Mouse (Mus musculus) hindbrain, embryonic 14.5 days (tissue): ENCODE measurements around the gene Itgb7. TPM values are rescaled to one million over a fixed set of nuclear protein-coding genes. Genes with fewer than 3 reads are reported as not detected.

Source experiments
- ATAC-seq: fragments of 200-750 bp; cut with Nextera tagmentation; 2 replicates; pipeline ENCODE4 v1.8.0; 2017; ENCODE audit warnings: moderate number of reproducible peaks, mild to moderate bottlenecking, moderate TSS enrichment, moderate library complexity; ENCODE audit not compliant: low FRiP score
- DNase-seq: peaks from one replicate; pipeline ENCODE4 v3.0.0-alpha.2; 2015; ENCODE audit warnings: low spot score
- H3K27ac ChIP-seq: fragments of 300-500 bp; sonication (generic); 2 replicates; pipeline ENCODE4 v1.5.1; 2014; ENCODE audit warnings: mild to moderate bottlenecking, moderate library complexity
- H3K27me3 ChIP-seq: fragments of 300-500 bp; sonication (generic); 2 replicates; pipeline ENCODE4 v1.6.1; 2014; ENCODE audit warnings: mild to moderate bottlenecking, low read length, mixed read lengths; ENCODE audit not compliant: control insufficient read depth, insufficient read depth
- H3K36me3 ChIP-seq: fragments of 300-500 bp; sonication (generic); replicated peaks from 2 replicates; pipeline ENCODE4 v1.6.1; 2014; ENCODE audit not compliant: control insufficient read depth, insufficient read depth
- H3K4me1 ChIP-seq: fragments of 300-500 bp; sonication (generic); replicated peaks from 2 replicates; pipeline ENCODE4 v1.6.1; 2014; ENCODE audit warnings: antibody characterized with exemption, low read length, mixed read lengths; ENCODE audit not compliant: control insufficient read depth, insufficient read depth
- H3K4me2 ChIP-seq: fragments of 300-500 bp; sonication (generic); replicated peaks from 2 replicates; pipeline ENCODE4 v1.6.1; 2014; ENCODE audit warnings: mild to moderate bottlenecking, moderate library complexity
- H3K4me3 ChIP-seq: fragments of 300-500 bp; sonication (generic); replicated peaks from 2 replicates; pipeline ENCODE4 v1.5.1; 2014; ENCODE audit warnings: mild to moderate bottlenecking, low read length
- H3K9ac ChIP-seq: fragments of 300-500 bp; sonication (generic); 2 replicates; pipeline ENCODE4 v1.6.1; 2014
- H3K9me3 ChIP-seq: fragments of 300-500 bp; sonication (generic); 2 replicates; pipeline ENCODE4 v1.6.1; 2016; ENCODE audit warnings: low read length; ENCODE audit not compliant: control insufficient read depth
- whole genome bisulfite sequencing: fragments of 180-500 bp; shearing (Covaris S2); extraction: QIAGEN DNeasy Blood & Tissue Kit; methylation state at CpG from one replicate; pipeline ENCODE4 v1.1.7; 2014; 5-methylcytosine and 5-hydroxymethylcytosine counted together
- polyA plus RNA-seq: library from polyadenylated mRNA; unstranded; fragments of >200 nt; fragmentation: Nextera tagmentation; extraction: Ambion mirVana; gene quantifications from 2 replicates; pipeline ENCODE4 v1.2.1, GENCODE M21; 2014

Itgb7 gene
- polyA plus RNA-seq, 1 experiment from 2014 or later, result 1.1 TPM

GRCm38 (mm10) chr15:102178279-102178678, 53.5 kb downstream of the Itgb7 start:
- ATAC-seq, result no peak

DNA sequence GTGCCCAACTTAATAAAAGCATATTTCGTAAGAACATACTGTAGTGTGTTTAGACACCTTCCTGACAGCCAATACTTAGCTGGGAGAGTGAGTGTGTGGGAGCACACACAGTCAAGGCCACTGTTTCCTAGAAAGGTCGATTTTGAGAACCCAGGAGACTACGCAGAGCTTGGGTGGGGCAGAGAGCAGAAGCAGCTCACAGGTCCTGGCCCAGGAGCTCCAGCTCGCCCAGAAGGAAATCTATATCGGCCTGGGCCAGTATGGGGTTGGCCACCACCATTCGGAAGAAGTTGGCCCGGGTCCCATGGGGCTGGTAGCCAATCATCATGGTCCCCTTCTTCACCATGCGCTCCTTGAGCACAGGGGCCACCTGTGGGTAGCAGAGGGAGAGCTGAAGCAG, 54.3 kb downstream of the Itgb7 start:
- Histone ChIP-seq H3K27ac (no peak overlapping the region), H3K36me3 (peaks cover 9% of the 10 kb centered on the region; the same call in 1 of the 2 replicates), H3K27me3 (no peaks in the 10 kb centered on the region), H3K9ac (no peak overlapping the region), H3K4me2 (no peak overlapping the region), H3K4me3 (no peak overlapping the region), H3K4me1 (no peaks in the 10 kb centered on the region), H3K9me3 (peaks cover 8% of the 10 kb centered on the region)
- no peak for DNase-seq
- no peak for ATAC-seq
- 88% methylated on average over 8 of the region's 8 CpGs for WGBS

More at GRCm38 (mm10) chr15:102178279-102178678, 53.5 kb downstream of the Itgb7 start:
- Histone ChIP-seq H3K36me3 (peaks cover 9% of the 10 kb centered on the region; the same call in 1 of the 2 replicates), H3K4me2 (no peak overlapping the region), H3K9ac (no peak overlapping the region), H3K27me3 (no peaks in the 10 kb centered on the region), H3K4me3 (no peak overlapping the region), H3K4me1 (no peaks in the 10 kb centered on the region), H3K27ac (no peak overlapping the region), H3K9me3 (peaks cover 8% of the 10 kb centered on the region)
- peak; percentile 83 for DNase-seq
- WGBS, result 15% methylated on average over 6 of the region's 6 CpGs

DNA sequence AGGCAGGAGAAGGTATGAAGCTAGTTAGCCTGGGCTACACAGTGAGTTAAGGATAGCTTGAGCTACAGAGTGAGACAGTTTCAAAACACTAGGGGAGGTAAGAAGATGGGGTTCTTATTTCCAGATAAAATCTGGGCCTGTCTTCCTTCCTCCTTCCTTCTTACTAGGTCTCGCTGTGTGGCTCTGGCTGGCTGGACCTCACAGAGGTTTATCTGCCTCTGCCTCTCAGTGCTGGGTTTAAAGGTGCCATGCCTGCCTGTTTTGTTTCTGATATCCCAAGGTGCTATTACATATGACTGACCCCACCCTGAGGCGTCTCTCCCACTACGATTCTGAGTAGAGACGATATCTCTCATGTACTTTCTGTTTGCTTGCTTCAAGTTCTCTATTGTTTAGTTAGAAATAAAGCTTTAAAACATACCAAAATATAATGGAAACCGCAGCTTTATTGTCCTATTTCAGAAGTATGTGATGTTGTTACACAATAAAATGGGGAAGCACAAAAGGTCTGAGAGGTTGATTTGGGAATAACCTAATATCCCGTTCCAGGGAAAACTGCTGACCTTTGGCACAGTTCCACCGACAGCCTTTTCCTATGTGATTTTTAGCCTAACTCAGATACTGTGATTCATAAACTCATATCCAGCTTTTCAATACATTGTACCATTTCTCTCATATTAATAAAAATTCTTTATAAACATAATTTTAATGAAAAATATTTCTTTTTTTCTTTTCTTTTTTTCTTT, 55.0 kb downstream of the Itgb7 start:
- Histone ChIP-seq H3K36me3 (peaks cover 9% of the 10 kb centered on the region; the same call in 1 of the 2 replicates), H3K27me3 (no peaks in the 10 kb centered on the region), H3K4me1 (no peaks in the 10 kb centered on the region), H3K4me3 (no peak overlapping the region), H3K4me2 (no peak overlapping the region), H3K9me3 (peaks cover 8% of the 10 kb centered on the region), H3K27ac (no peak overlapping the region), H3K9ac (no peak overlapping the region)
- DNase-seq, result no peak
- ATAC-seq, result no peak
- 89% methylated on average over 7 of the region's 7 CpGs for WGBS

GRCm38 (mm10) chr15:102175736-102176319, 55.9 kb downstream of the Itgb7 start:
- H3K9ac ChIP-seq, result no peak overlapping the region
- DNase-seq (no peak), ATAC-seq (no peak)
- no peaks in the 10 kb centered on the region for H3K4me1 ChIP-seq
- H3K36me3 ChIP-seq, result peaks cover 9% of the 10 kb centered on the region; the same call in 1 of the 2 replicates
- WGBS, result 88% methylated on average over 16 of the region's 16 CpGs
- H3K27me3 ChIP-seq, result no peaks in the 10 kb centered on the region
- H3K4me3 ChIP-seq, result no peak overlapping the region
- peaks cover 8% of the 10 kb centered on the region for H3K9me3 ChIP-seq
- no peak overlapping the region for H3K27ac ChIP-seq
- no peak overlapping the region for H3K4me2 ChIP-seq

GRCm38 (mm10) chr15:102173581-102173980, 58.2 kb downstream of the Itgb7 start:
- DNase-seq, result no peak
- H3K27ac ChIP-seq, result no peak overlapping the region
- H3K36me3 ChIP-seq, result peaks cover 9% of the 10 kb centered on the region; the same call in 1 of the 2 replicates
- no peak overlapping the region for H3K4me2 ChIP-seq
- no peak overlapping the region for H3K4me3 ChIP-seq
- H3K4me1 ChIP-seq, result no peaks in the 10 kb centered on the region
- no peak for ATAC-seq
- 93% methylated on average over 3 of the region's 3 CpGs for whole genome bisulfite sequencing
- peaks cover 8% of the 10 kb centered on the region for H3K9me3 ChIP-seq
- no peak overlapping the region for H3K9ac ChIP-seq
- H3K27me3 ChIP-seq, result no peaks in the 10 kb centered on the region

- Histone ChIP-seq H3K4me3 (no peak overlapping the region), H3K4me1 (no peaks in the 10 kb centered on the region), H3K9me3 (0 out of 2 replicates have a peak, but pooled peaks cover under 1% of the 10 kb centered on the region), H3K9ac (no peak overlapping the region), H3K36me3 (no peaks in the 10 kb centered on the region), H3K27me3 (no peaks in the 10 kb centered on the region), H3K4me2 (no peak overlapping the region), H3K27ac (no peak overlapping the region)
- WGBS, result 80% methylated on average over 2 of the region's 2 CpGs
- ATAC-seq (no peak), DNase-seq (no peak)
Observed at GRCm38 (mm10) chr15:102169064-102169463, 62.7 kb downstream of the Itgb7 start.

GRCm38 (mm10) chr15:102167620-102168021, 64.1 kb downstream of the Itgb7 start:
- Histone ChIP-seq H3K4me3 (no peak overlapping the region), H3K36me3 (no peaks in the 10 kb centered on the region), H3K27me3 (no peaks in the 10 kb centered on the region), H3K4me2 (no peak overlapping the region), H3K4me1 (no peaks in the 10 kb centered on the region), H3K9me3 (no peaks in the 10 kb centered on the region), H3K9ac (no peak overlapping the region), H3K27ac (no peak overlapping the region)
- ATAC-seq, result no peak
- 59% methylated on average over 6 of the region's 6 CpGs for WGBS
- peak; percentile 33 for DNase-seq

Other genes with a start within 250 kb of the Itgb7 start
- 4.1 and 6.8 TPM in 2 replicates for gene Krt8, start 227.5 kb downstream of the Itgb7 start, polyA plus RNA-seq
- gene Krt18, start 203.8 kb downstream of the Itgb7 start, polyA plus RNA-seq, result 8.6 and 15.7 TPM in 2 replicates
- 83.6 and 93.2 TPM in 2 replicates for gene Eif4b, start 158.2 kb downstream of the Itgb7 start, polyA plus RNA-seq
- 9.9 and 10.4 TPM in 2 replicates for gene Tns2, start 131.5 kb downstream of the Itgb7 start, polyA plus RNA-seq
- 54.8 and 62.4 TPM in 2 replicates for gene Spryd3, start 95.7 kb downstream of the Itgb7 start, polyA plus RNA-seq
- 1.8 and 1.9 TPM in 2 replicates for gene Igfbp6, start 87.6 kb downstream of the Itgb7 start, polyA plus RNA-seq
- 0.13 TPM in 1 of 2 replicates, not detected in the other for gene Soat2, start 81.4 kb downstream of the Itgb7 start, polyA plus RNA-seq
- gene Zfp740, start 28.7 kb downstream of the Itgb7 start, polyA plus RNA-seq, result 45.4 and 47.1 TPM in 2 replicates
- gene Csad, start 27.2 kb downstream of the Itgb7 start, polyA plus RNA-seq, result 27.5 and 33.3 TPM in 2 replicates
- gene Rarg, start 25.6 kb upstream of the Itgb7 start, polyA plus RNA-seq, result 6.2 and 6.7 TPM in 2 replicates
- not detected in 2 replicates for gene Gm9918, start 38.6 kb upstream of the Itgb7 start, polyA plus RNA-seq
- gene Mfsd5, start 47.5 kb upstream of the Itgb7 start, polyA plus RNA-seq, result 60.6 and 61.8 TPM in 2 replicates
- 6.8 and 7.0 TPM in 2 replicates for gene Espl1, start 64.3 kb upstream of the Itgb7 start, polyA plus RNA-seq
- 518 and 626 TPM in 2 replicates for gene Pfdn5, start 94.2 kb upstream of the Itgb7 start, polyA plus RNA-seq
- 77.4 and 78.4 TPM in 2 replicates for gene Myg1, start 99.8 kb upstream of the Itgb7 start, polyA plus RNA-seq
- 30.7 and 33.8 TPM in 2 replicates for gene Aaas, start 118.8 kb upstream of the Itgb7 start, polyA plus RNA-seq
- gene Sp7, start 135.2 kb upstream of the Itgb7 start, polyA plus RNA-seq, result 0.64 and 0.82 TPM in 2 replicates
- 5.3 and 6.2 TPM in 2 replicates for gene Sp1, start 174.2 kb upstream of the Itgb7 start, polyA plus RNA-seq
- gene Amhr2, start 213.4 kb upstream of the Itgb7 start, polyA plus RNA-seq, result 0.13 and 0.39 TPM in 2 replicates
- gene Prr13, start 227.1 kb upstream of the Itgb7 start, polyA plus RNA-seq, result 98.3 and 105 TPM in 2 replicates
- 158 and 166 TPM in 2 replicates for gene Pcbp2, start 238.6 kb upstream of the Itgb7 start, polyA plus RNA-seq